Mouse (Mus musculus): ENCODE data around the gene Rbms3. TPM values are rescaled to one million over a fixed set of nuclear protein-coding genes. Genes with fewer than 3 reads are reported as not detected.

The Rbms3 gene
- total and polyA plus RNA-seq, 3 experiments, result not detected

- Histone ChIP-seq H3K4me2 (ENCODE audit: insufficient read depth, low read depth, poor library complexity, severe bottlenecking) (no peak overlapping the region), H3K4me1 (ENCODE audit: control insufficient read depth in 1 of 2, insufficient read depth in 2 of 2) (no peaks in the 10 kb centered on the region), H3K4me3 (replicated peaks in 1 of 3; ENCODE audit: low read depth in 2 of 3, low read length in 2 of 3, poor library complexity in 1 of 3) (no peak overlapping the region), H3K79me2 (replicated peaks; ENCODE audit: control insufficient read depth, extremely low read depth, insufficient read depth, poor library complexity, severe bottlenecking) (no peaks in the 10 kb centered on the region), H3K27ac (ENCODE audit: insufficient read depth, low read depth) (no peak overlapping the region), H3K36me3 (replicated peaks in 1 of 2; ENCODE audit: control insufficient read depth in 1 of 2, insufficient read depth in 1 of 2, low read length in 1 of 2) (no peaks in the 10 kb centered on the region), H3K27me3 (replicated peaks) (no peaks in the 10 kb centered on the region), H3K9ac (ENCODE audit: insufficient read depth, low read depth) (no peak overlapping the region), H3K9me3 (replicated peaks; ENCODE audit: low read length) (peaks cover 68% of the 10 kb centered on the region)
- dilution Hi-C loops (cut with MboI; ENCODE audit: extremely low pct_ligation_motif_present, extremely low pct_unique_long_range_greater_than_20kb, low sequenced_read_pairs), result no loop called here
- no peak for DNase-seq (ENCODE audit: extremely low read depth)
- no peak for TF ChIP-seq CTCF (conservative IDR thresholded peaks at IDR 0.05 in 1 of 2, IDR thresholded peaks at IDR 0.05 in 1 of 2; ENCODE audit: low read depth in 2 of 2, low read length in 2 of 2)
- TF ChIP-seq PAX5 (IDR thresholded peaks at IDR 0.05; ENCODE audit: low read length), result no peak
- TF ChIP-seq GABPA (IDR thresholded peaks at IDR 0.05; ENCODE audit: insufficient replicate concordance, low read depth, low read length), result no peak
- TF ChIP-seq UBTF (IDR thresholded peaks at IDR 0.05; ENCODE audit: low read depth, low read length), result no peak
- no peak for TF ChIP-seq MEF2A (IDR thresholded peaks at IDR 0.05; ENCODE audit: borderline replicate concordance, low read depth, low read length)
- no peak for TF ChIP-seq KAT2A (IDR thresholded peaks at IDR 0.05; ENCODE audit: insufficient replicate concordance, low read length)
- TF ChIP-seq SIN3A (IDR thresholded peaks at IDR 0.05; ENCODE audit: low read length), result no peak
- TF ChIP-seq ZKSCAN1 (IDR thresholded peaks at IDR 0.05; ENCODE audit: borderline replicate concordance, low read depth, low read length), result no peak
- TF ChIP-seq BHLHE40 (IDR thresholded peaks at IDR 0.05; ENCODE audit: low read depth, low read length), result no peak
- in situ Hi-C loops (cut with MboI; ENCODE audit: low pct_ligation_motif_present, low pct_unique_long_range_greater_than_20kb, low sequenced_read_pairs), result no loop called here
Measured at GRCm38 (mm10) chr9:116973594-116973993, 656.1 kb downstream of the Rbms3 start.

GRCm38 (mm10) chr9:116967317-116967716, 662.4 kb downstream of the Rbms3 start:
- in situ Hi-C loops (cut with MboI; ENCODE audit: low pct_ligation_motif_present, low pct_unique_long_range_greater_than_20kb, low sequenced_read_pairs), result no loop called here
- DNase-seq (ENCODE audit: extremely low read depth), result no peak
- Histone ChIP-seq H3K4me3 (replicated peaks in 1 of 3; ENCODE audit: low read depth in 2 of 3, low read length in 2 of 3, poor library complexity in 1 of 3) (no peak overlapping the region), H3K27me3 (replicated peaks) (no peaks in the 10 kb centered on the region), H3K9me3 (replicated peaks; ENCODE audit: low read length) (peaks cover 83% of the 10 kb centered on the region), H3K27ac (ENCODE audit: insufficient read depth, low read depth) (no peak overlapping the region), H3K36me3 (replicated peaks in 1 of 2; ENCODE audit: control insufficient read depth in 1 of 2, insufficient read depth in 1 of 2, low read length in 1 of 2) (no peaks in the 10 kb centered on the region), H3K9ac (ENCODE audit: insufficient read depth, low read depth) (no peak overlapping the region), H3K4me1 (ENCODE audit: control insufficient read depth in 1 of 2, insufficient read depth in 2 of 2) (no peaks in the 10 kb centered on the region), H3K4me2 (ENCODE audit: insufficient read depth, low read depth, poor library complexity, severe bottlenecking) (no peak overlapping the region), H3K79me2 (replicated peaks; ENCODE audit: control insufficient read depth, extremely low read depth, insufficient read depth, poor library complexity, severe bottlenecking) (no peaks in the 10 kb centered on the region)
- dilution Hi-C loops (cut with MboI; ENCODE audit: extremely low pct_ligation_motif_present, extremely low pct_unique_long_range_greater_than_20kb, low sequenced_read_pairs), result no loop called here
- TF ChIP-seq CTCF (conservative IDR thresholded peaks at IDR 0.05 in 1 of 2, IDR thresholded peaks at IDR 0.05 in 1 of 2; ENCODE audit: low read depth in 2 of 2, low read length in 2 of 2), result no peak
- TF ChIP-seq NRF1 (IDR thresholded peaks at IDR 0.05; ENCODE audit: low read depth, low read length), result no peak
- no peak for TF ChIP-seq MAX (IDR thresholded peaks at IDR 0.05; ENCODE audit: low read length)
- TF ChIP-seq UBTF (IDR thresholded peaks at IDR 0.05; ENCODE audit: low read depth, low read length), result no peak
- TF ChIP-seq GABPA (IDR thresholded peaks at IDR 0.05; ENCODE audit: insufficient replicate concordance, low read depth, low read length), result no peak
- no peak for TF ChIP-seq KAT2A (IDR thresholded peaks at IDR 0.05; ENCODE audit: insufficient replicate concordance, low read length)
- TF ChIP-seq POLR2A (IDR thresholded peaks at IDR 0.05; ENCODE audit: low read depth, low read length), result no peak
- no peak for TF ChIP-seq PAX5 (IDR thresholded peaks at IDR 0.05; ENCODE audit: low read length)
- no peak for TF ChIP-seq JUND (conservative IDR thresholded peaks at IDR 0.05; ENCODE audit: low read depth, low read length)
- TF ChIP-seq ZC3H11A (IDR thresholded peaks at IDR 0.05; ENCODE audit: low read depth, low read length), result no peak
- no peak for TF ChIP-seq EP300 (IDR thresholded peaks at IDR 0.05; ENCODE audit: low read length)
- no peak for TF ChIP-seq USF2 (conservative IDR thresholded peaks at IDR 0.05; ENCODE audit: low read depth, low read length)
- TF ChIP-seq TBP (conservative IDR thresholded peaks at IDR 0.05; ENCODE audit: low read depth, low read length), result no peak
- TF ChIP-seq IRF4 (IDR thresholded peaks at IDR 0.05; ENCODE audit: low read depth, low read length), result no peak
- TF ChIP-seq ELF1 (IDR thresholded peaks at IDR 0.05; ENCODE audit: low read depth, low read length), result no peak
- TF ChIP-seq CHD1 (IDR thresholded peaks at IDR 0.05; ENCODE audit: low read depth, low read length), result no peak
